Mouse (Mus musculus) intestine, embryonic 14.5 days (tissue): ENCODE measurements at regions not wholly inside any gene's neighbourhood (a gene's known extent, or its start where the extent isn't known, plus 50 kb on each side); places are given as distances from the start of the nearest gene placed in this dataset.

Experiments used
- ATAC-seq: fragments of 200-750 bp; cut with Nextera tagmentation; replicated peaks from 2 replicates; pipeline ENCODE4 v1.8.0; 2017; ENCODE audit warnings: low read depth, moderate number of reproducible peaks, moderate TSS enrichment, moderate library complexity; ENCODE audit not compliant: low FRiP score, low TSS enrichment
- DNase-seq: peaks from one replicate; pipeline ENCODE4 v3.0.0-alpha.2; 2018; ENCODE audit warnings: low spot score
- H3K27ac ChIP-seq: fragments of 300-500 bp; sonication (generic); 2 replicates; pipeline ENCODE4 v1.5.1; 2014; ENCODE audit warnings: low read depth, mild to moderate bottlenecking, control low read depth
- H3K27me3 ChIP-seq: fragments of 300-500 bp; sonication (generic); replicated peaks from 2 replicates; pipeline ENCODE4 v1.6.1; 2014; ENCODE audit warnings: low read length, control low read depth; ENCODE audit not compliant: control insufficient read depth, insufficient read depth
- H3K36me3 ChIP-seq: fragments of 300-500 bp; sonication (generic); 2 replicates; pipeline ENCODE4 v1.6.1; 2014; ENCODE audit warnings: low read length, control low read depth; ENCODE audit not compliant: control insufficient read depth, insufficient read depth
- H3K4me1 ChIP-seq: fragments of 300-500 bp; sonication (generic); replicated peaks from 2 replicates; pipeline ENCODE4 v1.6.1; 2014; ENCODE audit warnings: low read length, control low read depth, mixed read lengths; ENCODE audit not compliant: control insufficient read depth, insufficient read depth
- H3K4me2 ChIP-seq: fragments of 300-500 bp; sonication (generic); 2 replicates; pipeline ENCODE4 v1.6.1; 2014; ENCODE audit warnings: low read length
- H3K4me3 ChIP-seq: fragments of 300-500 bp; sonication (generic); 2 replicates; pipeline ENCODE4 v1.5.1; 2014; ENCODE audit warnings: low read depth, low read length, control low read depth, mixed read lengths
- H3K9ac ChIP-seq: fragments of 300-500 bp; sonication (generic); 2 replicates; pipeline ENCODE4 v1.6.1; 2014; ENCODE audit warnings: mild to moderate bottlenecking, low read length
- H3K9me3 ChIP-seq: fragments of 300-500 bp; sonication (generic); 2 replicates; pipeline ENCODE4 v1.6.1; 2016; ENCODE audit warnings: low read length, control low read depth; ENCODE audit not compliant: control insufficient read depth
- WGBS: fragments of 180-500 bp; shearing (Covaris S2); extraction: QIAGEN DNeasy Blood & Tissue Kit; methylation state at CpG from one replicate; pipeline ENCODE4 v1.1.7; 2014; 5-methylcytosine and 5-hydroxymethylcytosine counted together

- no peak for ATAC-seq
- H3K4me1 ChIP-seq, result no peaks in the 10 kb centered on the region
- no peaks in the 10 kb centered on the region for H3K9me3 ChIP-seq
- no peak overlapping the region for H3K4me2 ChIP-seq
- WGBS, result 41% methylated on average over 2 of the region's 2 CpGs
- H3K9ac ChIP-seq, result no peak overlapping the region
- no peak overlapping the region for H3K27ac ChIP-seq
- no peaks in the 10 kb centered on the region for H3K36me3 ChIP-seq
- no peak for DNase-seq
- H3K4me3 ChIP-seq, result no peak overlapping the region
- H3K27me3 ChIP-seq, result no peaks in the 10 kb centered on the region
Measured at GRCm38 (mm10) chr5:91790412-91790811, 172.5 kb downstream of the Rchy1 start.

- Histone ChIP-seq H3K27ac (no peak overlapping the region), H3K36me3 (no peaks in the 10 kb centered on the region), H3K4me1 (no peaks in the 10 kb centered on the region), H3K4me2 (no peak overlapping the region), H3K4me3 (no peak overlapping the region), H3K27me3 (no peaks in the 10 kb centered on the region), H3K9ac (no peak overlapping the region), H3K9me3 (no peaks in the 10 kb centered on the region)
- DNase-seq (no peak), ATAC-seq (no peak)
- 85% methylated on average over 8 of the region's 8 CpGs for WGBS
Measured at GRCm38 (mm10) chr5:91783966-91784365, 178.9 kb downstream of the Rchy1 start.

- H3K36me3 ChIP-seq, result no peaks in the 10 kb centered on the region
- no peak for DNase-seq
- H3K4me2 ChIP-seq, result no peak overlapping the region
- H3K27ac ChIP-seq, result no peak overlapping the region
- no peaks in the 10 kb centered on the region for H3K27me3 ChIP-seq
- no peak for ATAC-seq
- H3K4me1 ChIP-seq, result no peaks in the 10 kb centered on the region
- H3K9ac ChIP-seq, result no peak overlapping the region
- H3K9me3 ChIP-seq, result no peaks in the 10 kb centered on the region
- no peak overlapping the region for H3K4me3 ChIP-seq
Measured at GRCm38 (mm10) chr5:91776971-91777370, 185.9 kb downstream of the Rchy1 start.

GRCm38 (mm10) chr5:91774065-91774464 lies 188.8 kb downstream of the Rchy1 start:
- no peaks in the 10 kb centered on the region for H3K9me3 ChIP-seq
- no peaks in the 10 kb centered on the region for H3K4me1 ChIP-seq
- DNase-seq, result no peak
- no peak overlapping the region for H3K9ac ChIP-seq
- no peaks in the 10 kb centered on the region for H3K36me3 ChIP-seq
- H3K27ac ChIP-seq, result no peak overlapping the region
- H3K27me3 ChIP-seq, result no peaks in the 10 kb centered on the region
- no peak overlapping the region for H3K4me2 ChIP-seq
- 89% methylated on average over 3 of the region's 3 CpGs for WGBS
- H3K4me3 ChIP-seq, result no peak overlapping the region
- no peak for ATAC-seq

GRCm38 (mm10) chr5:91767886-91768285 lies 195.0 kb downstream of the Rchy1 start:
- H3K27ac ChIP-seq, result no peak overlapping the region
- ATAC-seq, result no peak
- H3K27me3 ChIP-seq, result no peaks in the 10 kb centered on the region
- no peaks in the 10 kb centered on the region for H3K36me3 ChIP-seq
- no peak overlapping the region for H3K4me3 ChIP-seq
- DNase-seq, result no peak
- H3K4me2 ChIP-seq, result no peak overlapping the region
- H3K9ac ChIP-seq, result no peak overlapping the region
- WGBS, result 68% methylated on average over 7 of the region's 7 CpGs
- H3K9me3 ChIP-seq, result no peaks in the 10 kb centered on the region
- H3K4me1 ChIP-seq, result peaks cover 2% of the 10 kb centered on the region; the same call in 1 of the 2 replicates

- H3K9me3 ChIP-seq, result no peaks in the 10 kb centered on the region
- WGBS, result 72% methylated on average over 10 of the region's 10 CpGs
- H3K4me1 ChIP-seq, result peaks cover 11% of the 10 kb centered on the region
- H3K27ac ChIP-seq, result no peak overlapping the region
- no peak for DNase-seq
- H3K4me3 ChIP-seq, result no peak overlapping the region
- H3K36me3 ChIP-seq, result no peaks in the 10 kb centered on the region
- no peak overlapping the region for H3K9ac ChIP-seq
- H3K27me3 ChIP-seq, result no peaks in the 10 kb centered on the region
- H3K4me2 ChIP-seq, result no peak overlapping the region
- ATAC-seq, result no peak
Measured at GRCm38 (mm10) chr5:91767060-91767459, 195.8 kb downstream of the Rchy1 start.

GRCm38 (mm10) chr5:91764621-91765020 lies 198.2 kb downstream of the Rchy1 start:
- WGBS, result 77% methylated on average over 10 of the region's 10 CpGs
- Histone ChIP-seq H3K27ac (no peak overlapping the region), H3K36me3 (no peaks in the 10 kb centered on the region), H3K4me2 (no peak overlapping the region), H3K9me3 (no peaks in the 10 kb centered on the region), H3K27me3 (no peaks in the 10 kb centered on the region), H3K4me3 (no peak overlapping the region), H3K4me1 (peaks cover 12% of the 10 kb centered on the region), H3K9ac (no peak overlapping the region)
- DNase-seq, result no peak
- no peak for ATAC-seq

- H3K4me1 ChIP-seq, result peaks cover 12% of the 10 kb centered on the region
- 14% methylated on average over 6 of the region's 6 CpGs for WGBS
- no peaks in the 10 kb centered on the region for H3K27me3 ChIP-seq
- no peak overlapping the region for H3K4me2 ChIP-seq
- no peak for ATAC-seq
- H3K36me3 ChIP-seq, result no peaks in the 10 kb centered on the region
- no peak for DNase-seq
- no peak overlapping the region for H3K4me3 ChIP-seq
- no peak overlapping the region for H3K27ac ChIP-seq
- H3K9ac ChIP-seq, result no peak overlapping the region
- no peaks in the 10 kb centered on the region for H3K9me3 ChIP-seq
Measured at GRCm38 (mm10) chr5:91762589-91762988, 200.3 kb downstream of the Rchy1 start.

GRCm38 (mm10) chr5:91755958-91756357 lies 206.9 kb downstream of the Rchy1 start:
- no peak overlapping the region for H3K4me2 ChIP-seq
- ATAC-seq, result no peak

More at GRCm38 (mm10) chr5:91755958-91756357, 206.9 kb downstream of the Rchy1 start:
- no peak overlapping the region for H3K4me3 ChIP-seq
- no peaks in the 10 kb centered on the region for H3K36me3 ChIP-seq
- no peaks in the 10 kb centered on the region for H3K9me3 ChIP-seq
- H3K9ac ChIP-seq, result no peak overlapping the region
- DNase-seq, result peak; percentile 52
- H3K27ac ChIP-seq, result no peak overlapping the region
- WGBS, result 35% methylated on average over 10 of the region's 10 CpGs
- peaks cover 10% of the 10 kb centered on the region; the same call in 1 of the 2 replicates for H3K4me1 ChIP-seq
- H3K27me3 ChIP-seq, result no peaks in the 10 kb centered on the region
